In the genomic region with DNA sequence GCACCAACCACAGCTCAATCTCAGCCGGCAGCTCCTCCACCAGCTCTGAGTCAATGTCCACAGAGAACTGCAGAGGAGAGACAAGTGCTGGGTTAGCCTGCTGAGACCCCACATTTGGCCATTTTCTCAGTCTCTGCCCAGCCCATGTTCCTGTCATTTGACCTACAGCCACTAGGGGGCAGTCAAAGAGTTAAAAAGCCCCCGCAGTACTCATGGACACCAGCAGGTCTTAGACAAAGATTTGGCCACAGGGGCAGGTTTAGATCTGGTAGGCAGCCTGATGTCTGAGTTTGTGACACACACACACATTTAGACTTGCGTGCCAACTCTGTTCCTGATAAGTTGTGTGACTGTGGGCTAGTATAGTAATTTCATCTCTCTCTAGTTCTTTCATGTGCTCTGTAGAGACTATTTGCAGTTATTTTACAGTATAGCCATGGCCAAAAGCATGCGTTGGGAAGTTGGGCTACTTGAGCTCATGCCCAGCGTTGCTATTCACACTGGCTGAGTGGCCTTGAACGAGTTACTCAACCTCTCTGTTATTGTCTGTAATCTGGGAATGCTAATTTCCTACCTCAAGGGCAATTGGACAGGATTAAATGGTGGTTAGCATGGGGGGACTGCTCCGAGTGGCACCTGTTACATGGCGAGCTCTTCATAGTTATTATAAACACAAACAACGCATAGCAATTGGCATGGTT, we compare ENCODE assay signal across 8 mouse cellular contexts. TPM values are rescaled to one million over a fixed set of nuclear protein-coding genes. Genes with fewer than 3 reads are reported as not detected.
DNase-seq lines count a peak whose midpoint lies in the region; ATAC-seq lines count a peak whose summit lies in the region.

No protein-coding gene starts in this region.

- H3K36me3 ChIP-seq in neural tube, embryonic 15.5 days = peaks cover 21% of the 10 kb centered on the region
- H3K36me3 ChIP-seq in neural tube, embryonic 11.5 days (ENCODE audit: control insufficient read depth, insufficient read depth, low read length) = no peaks in the 10 kb centered on the region

- H3K4me1 ChIP-seq in neural tube, embryonic 15.5 days = peaks cover 7% of the 10 kb centered on the region; the same call in 1 of the 2 replicates
- no peaks in the 10 kb centered on the region for H3K4me1 ChIP-seq in neural tube, embryonic 11.5 days (ENCODE audit: control insufficient read depth, insufficient read depth, low read length)

- no peak overlapping the region for H3K27ac ChIP-seq in neural tube, embryonic 15.5 days (replicated peaks)
- no peak overlapping the region for H3K27ac ChIP-seq in neural tube, embryonic 11.5 days (ENCODE audit: low read depth, low read length)

- intact Hi-C loops in heart, postnatal 14 days (cut with DNase I) = loop anchor here (1.0 kb wide), 1 partner anchor 60 kb away; no protein-coding TSS in a partner anchor

- H3K4me3 ChIP-seq in neural tube, embryonic 15.5 days (replicated peaks) = no peak overlapping the region
- no peak overlapping the region for H3K4me3 ChIP-seq in neural tube, embryonic 11.5 days (ENCODE audit: low read depth, low read length)

- peaks cover 7% of the 10 kb centered on the region; the same call in 1 of the 2 replicates for H3K27me3 ChIP-seq in neural tube, embryonic 15.5 days (replicated peaks)
- H3K27me3 ChIP-seq in neural tube, embryonic 11.5 days (ENCODE audit: control insufficient read depth, insufficient read depth, low read length) = no peaks in the 10 kb centered on the region

- H3K4me2 ChIP-seq in neural tube, embryonic 15.5 days = no peak overlapping the region
- H3K4me2 ChIP-seq in neural tube, embryonic 11.5 days (ENCODE audit: low read depth) = no peak overlapping the region

- DNase-seq in neural tube, embryonic 10.5 days (ENCODE audit: extremely low spot score, low spot score) = peak; percentile 74
- DNase-seq in adipocyte (ENCODE audit: low spot score) (peak; percentile 76), liver (peak; percentile 44)
- DNase-seq in embryo, embryonic 10 days (ENCODE audit: low spot score) = peak; percentile 73
- peak; percentile 55 to 74 for DNase-seq in heart, postnatal 14 days
- DNase-seq in neural tube, embryonic 11.5 days (ENCODE audit: low spot score) = peak; percentile 72
- DNase-seq in urinary bladder, postnatal 4 days (ENCODE audit: low spot score in 2 of 2) = no peak

- H3K9me3 ChIP-seq in neural tube, embryonic 15.5 days (replicated peaks) = no peaks in the 10 kb centered on the region
- H3K9me3 ChIP-seq in neural tube, embryonic 11.5 days (ENCODE audit: control insufficient read depth, low read length) = no peaks in the 10 kb centered on the region

- no peak for ATAC-seq in neural tube, embryonic 15.5 days (ENCODE audit: low FRiP score)
- ATAC-seq in neural tube, embryonic 11.5 days (ENCODE audit: insufficient read depth, low FRiP score, low TSS enrichment) = 0 out of 2 replicates have a peak, but pooled peaks have one; percentile 48

- H3K9ac ChIP-seq in neural tube, embryonic 15.5 days (replicated peaks) = no peak overlapping the region
- H3K9ac ChIP-seq in neural tube, embryonic 11.5 days (ENCODE audit: low read length) = no peak overlapping the region

- 59% methylated on average over 9 of the region's 9 CpGs for WGBS in neural tube, embryonic 15.5 days
- WGBS in neural tube, embryonic 11.5 days = 60% methylated on average over 9 of the region's 9 CpGs

RNA-seq across cellular contexts. Expression of gene Pdk2, which starts 6.0 kb away (rescaled TPM):
- 24.9 and 27.1 TPM in 2 replicates for polyA plus RNA-seq in neural tube, embryonic 15.5 days (2015; fragmentation: Nextera tagmentation; extraction: Ambion mirVana)
- total RNA-seq in heart, postnatal 14 days (2021) = 100 to 1,000 TPM; 297 to 326 TPM
- polyA plus RNA-seq in neural tube, embryonic 11.5 days (2014; fragmentation: Nextera tagmentation; extraction: Ambion mirVana) = 16.2 and 17.9 TPM in 2 replicates

RNA-seq across cellular contexts. Expression of gene Itga3, which starts 29.5 kb away (rescaled TPM):
- polyA plus RNA-seq in neural tube, embryonic 15.5 days (2015; fragmentation: Nextera tagmentation; extraction: Ambion mirVana) = 17.7 and 20.3 TPM in 2 replicates
- 10 to 100 TPM; 13.5 to 15.6 TPM for total RNA-seq in heart, postnatal 14 days (2021)
- 4.9 and 5.2 TPM in 2 replicates for polyA plus RNA-seq in neural tube, embryonic 11.5 days (2014; fragmentation: Nextera tagmentation; extraction: Ambion mirVana)

RNA-seq across cellular contexts. Expression of gene Samd14, which starts 37.5 kb away (rescaled TPM):
- polyA plus RNA-seq in neural tube, embryonic 15.5 days (2015; fragmentation: Nextera tagmentation; extraction: Ambion mirVana) = 139 and 167 TPM in 2 replicates
- 1 to 10 TPM; 2.2 TPM for total RNA-seq in heart, postnatal 14 days (2021)
- polyA plus RNA-seq in neural tube, embryonic 11.5 days (2014; fragmentation: Nextera tagmentation; extraction: Ambion mirVana) = 53.1 and 56.2 TPM in 2 replicates

RNA-seq across cellular contexts. Expression of gene Ppp1r9b, which starts 56.3 kb away (rescaled TPM):
- polyA plus RNA-seq in neural tube, embryonic 15.5 days (2015; fragmentation: Nextera tagmentation; extraction: Ambion mirVana) = 18.8 TPM in 2 replicates
- 10 to 100 TPM; 50.5 to 52.1 TPM for total RNA-seq in heart, postnatal 14 days (2021)
- 15.3 and 17.0 TPM in 2 replicates for polyA plus RNA-seq in neural tube, embryonic 11.5 days (2014; fragmentation: Nextera tagmentation; extraction: Ambion mirVana)

Comparison
In these comparisons a context has a peak if more than half of its experiments do, and no peak if none do; other contexts are left out.
1. DNase-seq: peak in neural tube, embryonic 10.5 days (single experiment), adipocyte (single experiment), embryo, embryonic 10 days (single experiment), heart, postnatal 14 days (2 of 2), liver (single experiment) and neural tube, embryonic 11.5 days (single experiment); none in urinary bladder, postnatal 4 days (0 of 2).